In genomic region chr1:174907637-174908036, GRCm38 (mm10) we compare ENCODE assay signal across 25 mouse cellular contexts. TPM values are rescaled to one million over a fixed set of nuclear protein-coding genes. Genes with fewer than 3 reads are reported as not detected.
DNase-seq lines count a peak whose midpoint lies in the region; ATAC-seq and TF ChIP-seq lines count a peak whose summit lies in the region.
"Had no signal": no experiment of that assay in that cellular context is flagged by ENCODE, and none has a peak within 500 bp of the region (broad histone marks: within the 10 kb centered on the region; RNA-seq: fewer than 3 reads in every experiment).

No protein-coding gene starts in this region.

- ATAC-seq in liver, embryonic 11.5 days (replicated peaks; ENCODE audit: low FRiP score) = no peak
- ATAC-seq in stomach, postnatal 0 days (ENCODE audit: low FRiP score, low TSS enrichment) = peak; percentile 73
- ATAC-seq: forebrain, postnatal 0 days; hindbrain, embryonic 16.5 days; Patski had no signal

- H3K4me3 ChIP-seq in liver, adult 2 months (ENCODE audit: insufficient read depth, low read depth, low read length) = no peak overlapping the region
- H3K4me3 ChIP-seq in liver, embryonic 11.5 days (ENCODE audit: low read depth, low read length) = no peak overlapping the region
- H3K4me3 ChIP-seq in lung, adult 2 months (replicated peaks; ENCODE audit: extremely low read depth, low read depth, low read length) = no peak overlapping the region
- no peak overlapping the region for H3K4me3 ChIP-seq in stomach, postnatal 0 days (ENCODE audit: low read depth, low read length)
- H3K4me3 ChIP-seq: embryonic facial prominence, embryonic 12.5 days; hindbrain, embryonic 10.5 days; left cerebral cortex, adult 2 months; limb, embryonic 10.5 days; midbrain, embryonic 10.5 days; neural tube, embryonic 15.5 days had no signal

- no peak for TF ChIP-seq EP300 in stomach, postnatal 0 days (optimal IDR thresholded peaks at IDR 0.05)

- H3K27me3 ChIP-seq in liver, adult 2 months (ENCODE audit: control insufficient read depth, insufficient read depth, low read length) = no peaks in the 10 kb centered on the region
- no peaks in the 10 kb centered on the region for H3K27me3 ChIP-seq in liver, embryonic 11.5 days (replicated peaks; ENCODE audit: control insufficient read depth, insufficient read depth, low read length)
- H3K27me3 ChIP-seq in stomach, postnatal 0 days (ENCODE audit: control insufficient read depth, insufficient read depth, low read length) = no peaks in the 10 kb centered on the region
- H3K27me3 ChIP-seq: embryonic facial prominence, embryonic 12.5 days; neural tube, embryonic 15.5 days; Patski had no signal

- peaks cover 3% of the 10 kb centered on the region; the same call in 1 of the 2 replicates for H3K79me2 ChIP-seq in liver, adult 2 months (ENCODE audit: control insufficient read depth, insufficient read depth, low read length)

- H3K9me3 ChIP-seq in liver, embryonic 11.5 days (ENCODE audit: control insufficient read depth, low read length) = no peaks in the 10 kb centered on the region
- no peaks in the 10 kb centered on the region for H3K9me3 ChIP-seq in stomach, postnatal 0 days (ENCODE audit: control insufficient read depth, low read length)
- H3K9me3 ChIP-seq: embryonic facial prominence, embryonic 12.5 days; hindbrain, embryonic 10.5 days; limb, embryonic 10.5 days; midbrain, embryonic 10.5 days; neural tube, embryonic 15.5 days had no signal

- peaks cover under 1% of the 10 kb centered on the region; the same call in 1 of the 2 replicates for H3K36me3 ChIP-seq in liver, adult 2 months (ENCODE audit: control insufficient read depth, insufficient read depth, low read length)
- H3K36me3 ChIP-seq in liver, embryonic 11.5 days (ENCODE audit: control insufficient read depth, insufficient read depth, low read length) = no peaks in the 10 kb centered on the region
- H3K36me3 ChIP-seq in stomach, postnatal 0 days (ENCODE audit: control insufficient read depth, insufficient read depth, low read length) = no peaks in the 10 kb centered on the region
- H3K36me3 ChIP-seq: embryonic facial prominence, embryonic 12.5 days; hindbrain, embryonic 10.5 days; limb, embryonic 10.5 days; midbrain, embryonic 10.5 days; neural tube, embryonic 15.5 days had no signal

- peaks cover 23% of the 10 kb centered on the region for H3K4me1 ChIP-seq in liver, adult 2 months (ENCODE audit: control insufficient read depth, insufficient read depth, low read length)
- no peaks in the 10 kb centered on the region for H3K4me1 ChIP-seq in liver, embryonic 11.5 days (replicated peaks; ENCODE audit: control insufficient read depth, insufficient read depth, low read length)
- peaks cover 9% of the 10 kb centered on the region for H3K4me1 ChIP-seq in lung, adult 2 months (ENCODE audit: control insufficient read depth, insufficient read depth, low read length)
- no peaks in the 10 kb centered on the region for H3K4me1 ChIP-seq in stomach, postnatal 0 days (replicated peaks; ENCODE audit: control insufficient read depth, insufficient read depth)
- H3K4me1 ChIP-seq: embryonic facial prominence, embryonic 12.5 days; midbrain, embryonic 10.5 days; neural tube, embryonic 15.5 days had no signal

- DNase-seq in liver, adult 2 months (ENCODE audit: extremely low read depth, low read depth, low spot score) = peak; percentile 100
- DNase-seq in liver, embryonic 11.5 days (ENCODE audit: low spot score) = no peak
- DNase-seq in lung, adult 2 months = peak; percentile 50
- peak; percentile 46 for DNase-seq in lung, postnatal 14 days
- DNase-seq in stomach, postnatal 0 days (ENCODE audit: low spot score) = peak; percentile 49
- no peak for DNase-seq in left cerebral cortex, adult 9 months (ENCODE audit: low spot score in 2 of 2)
- no peak for DNase-seq in kidney, postnatal 10 days
- DNase-seq: adrenal gland, adult 8-10 months; cerebellum, adult 18-20 months; cerebellum, postnatal 25 days; forebrain, postnatal 0 days; gastrocnemius, postnatal 14 days; kidney, adult 11 months had no signal

- no peak for TF ChIP-seq CTCF in liver, adult 2 months (IDR thresholded peaks at IDR 0.05; ENCODE audit: low read depth, low read length)
- no peak for TF ChIP-seq CTCF in lung, adult 2 months (IDR thresholded peaks at IDR 0.05; ENCODE audit: insufficient read depth, low read length)
- no peak for TF ChIP-seq CTCF in stomach, postnatal 0 days (IDR thresholded peaks at IDR 0.05; ENCODE audit: low read depth)

- TF ChIP-seq POLR2A in liver, adult 2 months (IDR thresholded peaks at IDR 0.05; ENCODE audit: extremely low read depth, insufficient read depth, low read length) = no peak
- no peak for TF ChIP-seq POLR2A in lung, adult 2 months (IDR thresholded peaks at IDR 0.05; ENCODE audit: borderline replicate concordance, extremely low read depth, low read depth, low read length)

- no peak overlapping the region for H3K4me2 ChIP-seq in liver, embryonic 11.5 days
- no peak overlapping the region for H3K4me2 ChIP-seq in stomach, postnatal 0 days (replicated peaks; ENCODE audit: low read depth)
- H3K4me2 ChIP-seq: embryonic facial prominence, embryonic 12.5 days; heart, embryonic 11.5 days; neural tube, embryonic 15.5 days had no signal

- WGBS in liver, adult 2 months = 19% methylated on average over 5 of the region's 5 CpGs
- 68% methylated on average over 5 of the region's 5 CpGs for WGBS in liver, embryonic 11.5 days
- WGBS in lung, adult 2 months = 50% methylated on average over 5 of the region's 5 CpGs
- WGBS in stomach, postnatal 0 days = 48% methylated on average over 5 of the region's 5 CpGs

- H3K27ac ChIP-seq in liver, adult 2 months (replicated peaks; ENCODE audit: insufficient read depth, low read depth, low read length) = peak overlapping the region; percentile 93
- no peak overlapping the region for H3K27ac ChIP-seq in liver, embryonic 11.5 days (ENCODE audit: low read depth, low read length)
- no peak overlapping the region for H3K27ac ChIP-seq in stomach, postnatal 0 days (replicated peaks)
- H3K27ac ChIP-seq: embryonic facial prominence, embryonic 12.5 days; hindbrain, embryonic 10.5 days; kidney, postnatal 0 days; left cerebral cortex, adult 2 months; limb, embryonic 10.5 days; macrophage; midbrain, embryonic 10.5 days; neural tube, embryonic 15.5 days had no signal

- H3K9ac ChIP-seq in liver, adult 2 months (ENCODE audit: low read depth, low read length) = no peak overlapping the region
- no peak overlapping the region for H3K9ac ChIP-seq in liver, embryonic 11.5 days (ENCODE audit: low read depth, low read length)
- H3K9ac ChIP-seq in stomach, postnatal 0 days (ENCODE audit: low read length) = no peak overlapping the region
- H3K9ac ChIP-seq: embryonic facial prominence, embryonic 12.5 days; forebrain, postnatal 0 days; neural tube, embryonic 15.5 days had no signal

RNA-seq across cellular contexts. Expression of gene Grem2, which starts 14.0 kb away (rescaled TPM):
- total RNA-seq in liver, adult 2 months (2014; rRNA removed) = 10.0 and 11.6 TPM in 2 replicates
- polyA plus RNA-seq in liver, adult 2 months (2012; rRNA removed) = 0.96 and 2.3 TPM in 2 replicates
- polyA plus RNA-seq in liver, embryonic 11.5 days (2014; fragmentation: Nextera tagmentation; extraction: Ambion mirVana) = 0.33 and 0.45 TPM in 2 replicates
- 32.2 and 33.3 TPM in 2 replicates for polyA plus RNA-seq in lung, adult 2 months (2012; rRNA removed)
- polyA plus RNA-seq in stomach, postnatal 0 days (2015; fragmentation: Nextera tagmentation; extraction: Ambion mirVana) = 5.4 TPM in 2 replicates
- polyA plus RNA-seq: heart, postnatal 0 days; macrophage; Patski had no signal

Comparison
In these comparisons a context has a peak if more than half of its experiments do, and no peak if none do; other contexts are left out.
1. DNase-seq: peak in liver, adult 2 months (single experiment), lung, adult 2 months (single experiment), lung, postnatal 14 days (single experiment) and stomach, postnatal 0 days (single experiment); none in liver, embryonic 11.5 days (single experiment), left cerebral cortex, adult 9 months (0 of 2) and kidney, postnatal 10 days (single experiment).